Mouse (Mus musculus) C2C12 (cell line): ENCODE measurements around the gene Nxnl2.
"Not testable (repeated sequence)": the region's sequence is repeated elsewhere in the genome, so short reads cannot be mapped to it uniquely, and the experiment has no call there.

Experiments used
- CTCF ChIP-seq: IDR thresholded peaks from one replicate; pipeline ENCODE4 v1.5.1; 2011; ENCODE audit not compliant: control insufficient read depth, insufficient read depth, insufficient read length
- FOSL1 ChIP-seq: IDR thresholded peaks from one replicate; pipeline ENCODE4 v1.8.0; 2011; ENCODE audit warnings: mild to moderate bottlenecking, low read length; ENCODE audit not compliant: poor library complexity, insufficient read depth, severe bottlenecking
- MAX ChIP-seq: IDR thresholded peaks from one replicate; pipeline ENCODE4 v1.6.1; 2011; ENCODE audit warnings: mild to moderate bottlenecking, control low read depth

DNA sequence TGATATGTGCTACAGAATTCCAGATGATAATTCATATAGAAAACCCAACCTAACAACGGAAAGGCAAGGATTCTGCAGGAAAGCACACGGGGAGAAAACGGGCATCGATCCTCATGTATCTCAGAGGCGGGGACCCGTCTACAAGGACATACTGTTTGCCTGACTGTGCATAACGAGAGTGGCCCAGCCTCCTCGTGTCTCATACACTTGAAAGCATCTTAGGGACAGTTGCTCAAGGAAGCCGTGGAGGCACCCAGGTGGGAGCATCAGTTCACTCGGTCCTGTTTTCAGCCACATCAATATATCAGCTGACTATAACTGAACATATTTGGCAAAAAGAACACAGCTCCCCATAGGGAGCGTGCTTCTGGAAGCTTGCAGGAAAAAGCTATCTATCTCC lies 33.3 kb downstream of the Nxnl2 start:
- not testable (repeated sequence) for TF ChIP-seq CTCF, FOSL1, MAX
